Mouse (Mus musculus): ENCODE data around the gene Myt1l.

Myt1l gene

GRCm38 (mm10) chr12:29972533-29972932, 444.3 kb downstream of the Myt1l start:
- DNase-seq = no peak
